Mouse (Mus musculus) layer of hippocampus, adult 11-12 months (tissue): ENCODE results near the gene Gm42742.

Experiments used
- DNase-seq: peaks from one replicate; pipeline ENCODE4 v3.0.0; 2022; ENCODE audit warnings: low spot score

The Gm42742 gene

DNA sequence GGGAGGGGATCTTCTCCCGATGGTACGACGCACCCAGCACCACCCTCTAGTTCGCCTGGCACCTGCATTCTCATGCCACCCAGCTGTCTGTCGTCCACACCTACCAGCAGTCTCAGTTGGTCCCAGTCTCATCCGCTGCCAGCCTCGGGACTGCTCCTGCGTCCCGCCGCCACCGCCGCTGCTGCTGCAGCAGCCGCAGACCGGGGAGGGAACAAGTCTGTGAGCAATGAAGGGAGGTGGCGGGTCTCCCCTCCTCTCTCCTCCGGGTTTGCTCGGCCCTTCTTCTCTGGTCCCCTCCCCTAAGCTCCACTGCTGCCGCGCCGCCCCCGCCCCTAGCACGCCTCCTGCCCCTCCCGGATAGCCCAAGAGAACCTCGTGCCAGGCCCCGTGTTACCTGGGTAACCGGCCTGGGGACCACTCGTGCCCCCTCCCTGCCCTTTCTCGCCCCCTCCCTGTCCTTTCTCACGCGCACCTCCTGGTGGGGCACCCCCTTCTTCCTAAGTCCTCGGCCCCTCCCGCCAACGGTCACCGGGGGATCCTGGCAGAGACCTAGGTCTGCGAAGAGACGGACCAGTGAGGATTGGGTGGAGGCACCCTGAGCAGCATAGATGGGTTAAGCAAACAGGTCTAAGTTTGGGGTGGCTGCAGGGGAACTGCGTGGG, at the start of gene Gm42742, which contains the start of gene Prrt2:
Gene Gm42742, minus strand, starts transcription at position 197 of the 662 bp plus-strand sequence.
Gene Prrt2, minus strand, starts transcription at position 311 of the 662 bp plus-strand sequence.
- peak; percentile 65 for DNase-seq

DNA sequence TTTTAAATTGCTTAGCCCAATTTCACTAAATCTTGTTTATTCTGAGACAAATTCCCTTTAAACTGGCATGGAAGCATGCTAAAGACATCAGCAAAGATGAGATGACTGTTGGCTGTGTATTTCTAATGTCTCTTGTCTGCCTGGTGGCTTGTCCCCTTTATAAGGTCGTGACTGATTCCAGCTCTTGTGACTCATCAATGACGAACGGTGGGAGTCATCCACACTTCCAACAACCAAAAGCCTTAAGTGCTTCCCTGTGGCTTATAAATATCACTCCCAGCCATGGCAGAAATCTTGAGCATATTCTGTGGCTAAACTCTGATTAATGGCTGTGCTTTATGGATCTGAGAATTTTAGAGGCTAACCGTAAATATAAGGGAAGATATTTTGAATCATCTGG, 45.4 kb upstream of the Gm42742 start:
- DNase-seq, result no peak

DNA sequence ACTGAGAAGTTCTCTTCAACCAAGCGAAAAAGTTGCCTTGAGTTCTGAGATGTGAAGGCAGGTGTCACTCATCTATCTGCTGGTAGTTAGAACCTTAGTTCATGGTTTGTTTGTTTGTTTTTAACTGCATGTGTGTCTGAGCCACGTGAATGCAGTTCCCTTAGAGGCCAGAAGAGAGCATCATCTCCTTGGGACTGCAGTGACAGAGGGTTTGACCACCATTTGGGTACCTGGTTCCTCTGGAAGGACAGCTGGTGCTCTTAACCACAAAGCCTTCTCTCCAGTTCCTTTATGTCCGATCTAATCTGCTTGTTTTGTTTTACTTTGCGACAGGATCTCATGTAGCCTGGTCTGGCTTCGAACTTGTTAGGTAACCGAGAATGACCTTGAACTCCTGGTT, 44.6 kb upstream of the Gm42742 start:
- DNase-seq, result no peak

DNA sequence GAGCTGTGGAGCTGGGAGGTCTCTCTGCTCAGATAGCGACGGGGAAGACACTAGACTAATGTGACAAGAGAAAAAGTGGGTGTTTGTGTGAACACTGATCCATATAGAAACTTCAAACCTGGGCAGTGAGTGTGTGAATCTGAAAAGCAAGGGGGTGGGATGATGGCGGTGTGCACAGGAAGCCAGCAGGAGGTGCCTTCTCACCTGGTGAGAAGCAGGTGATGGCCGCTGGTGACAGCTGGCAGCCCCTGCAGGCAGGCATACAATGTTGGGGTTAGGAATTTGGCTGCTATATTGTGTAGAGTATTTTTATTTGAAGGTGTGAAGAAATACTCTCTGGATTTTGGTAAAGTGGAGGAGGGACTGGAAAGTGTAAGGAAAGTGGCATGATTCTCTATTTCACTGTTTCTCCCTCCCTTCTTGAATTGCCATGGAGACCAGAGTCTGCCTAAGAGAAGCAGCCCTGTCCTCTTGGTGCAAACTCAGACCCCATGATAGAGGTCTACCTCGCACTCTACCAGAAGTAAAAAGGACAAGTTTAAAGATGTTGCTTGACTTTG, 34.2 kb upstream of the Gm42742 start:
- no peak for DNase-seq

DNA sequence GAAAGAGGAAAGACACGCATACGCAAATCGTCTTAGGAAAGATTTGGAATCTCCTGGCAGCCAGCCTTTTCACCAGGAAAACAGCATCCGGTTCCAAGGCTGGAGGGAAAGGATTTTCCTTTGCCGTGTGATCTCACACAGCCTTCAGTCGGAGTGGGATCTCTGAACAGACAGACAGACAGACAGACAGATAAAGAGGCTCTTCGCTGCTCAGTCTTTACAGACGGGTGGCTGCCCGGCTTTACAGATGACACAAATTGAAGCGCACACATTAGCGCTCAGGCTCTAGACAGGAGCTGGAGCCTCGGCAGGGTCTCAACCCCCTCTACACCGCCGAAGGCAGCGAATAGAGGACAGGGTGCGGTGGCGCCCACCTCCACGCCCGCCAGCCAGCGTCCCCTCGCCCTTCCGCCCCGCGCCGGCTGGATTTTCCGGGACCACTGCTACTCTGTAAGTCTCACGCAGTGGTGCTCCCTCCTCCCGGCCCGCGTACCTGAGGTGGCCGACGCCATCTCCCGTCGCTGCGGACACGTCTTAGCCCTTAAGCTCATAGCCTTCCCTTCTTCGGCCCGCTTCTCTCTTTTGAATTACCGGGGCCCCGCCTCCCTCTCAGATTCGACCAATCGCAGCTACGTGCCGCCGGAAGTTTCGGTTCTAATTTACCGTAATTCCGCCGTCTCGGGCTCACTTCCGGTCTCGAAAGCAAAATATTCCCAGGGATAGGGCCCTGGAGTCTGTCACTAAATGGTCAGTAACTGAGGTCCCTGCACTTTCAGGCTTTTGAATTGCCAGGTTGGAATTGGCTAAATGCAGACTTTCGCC, 21.2 kb upstream of the Gm42742 start, which contains the start of gene Kif22:
Gene Kif22, minus strand, starts transcription at position 621 of the 822 bp plus-strand sequence.
- DNase-seq, result peak; percentile 88

DNA sequence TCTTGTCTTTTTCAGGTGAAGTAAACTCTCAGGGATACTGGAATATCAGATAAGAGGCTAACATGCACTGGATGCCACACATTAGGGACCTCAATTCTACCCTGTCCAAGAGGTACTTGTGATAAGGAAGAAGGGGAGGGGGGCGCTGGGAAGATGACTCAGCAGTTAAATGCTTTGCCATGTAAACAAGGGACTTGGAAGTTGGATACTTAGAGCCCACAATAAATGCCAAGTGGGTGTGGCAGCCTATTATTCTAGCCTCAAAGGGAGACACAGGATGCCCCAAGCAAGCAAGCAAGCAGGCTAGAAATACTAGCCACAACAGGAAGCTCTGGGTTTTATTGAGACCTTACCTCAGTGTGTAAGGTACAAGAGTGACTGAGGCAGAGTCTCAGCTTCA, 10.3 kb upstream of the Gm42742 start:
- no peak for DNase-seq

DNA sequence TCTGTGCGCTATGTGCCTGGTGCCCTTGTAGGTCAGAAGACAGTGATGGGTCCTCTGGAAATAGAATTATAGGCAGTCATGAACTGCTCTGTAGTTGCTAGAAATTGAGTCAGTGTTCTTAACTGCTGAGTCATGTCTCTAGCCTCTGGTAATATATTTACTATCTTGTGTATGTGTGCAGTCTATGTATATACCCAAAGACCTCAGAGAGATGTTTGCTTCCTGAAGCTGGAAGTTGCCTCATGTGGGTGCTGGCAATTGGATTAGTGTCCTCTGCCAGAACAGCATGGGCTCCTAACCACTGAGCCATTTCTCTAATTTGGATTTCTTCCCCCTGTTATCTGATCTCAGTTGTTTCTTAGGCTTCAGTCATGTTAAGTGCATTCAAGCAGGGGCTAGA, 9.3 kb upstream of the Gm42742 start:
- DNase-seq, result no peak

DNA sequence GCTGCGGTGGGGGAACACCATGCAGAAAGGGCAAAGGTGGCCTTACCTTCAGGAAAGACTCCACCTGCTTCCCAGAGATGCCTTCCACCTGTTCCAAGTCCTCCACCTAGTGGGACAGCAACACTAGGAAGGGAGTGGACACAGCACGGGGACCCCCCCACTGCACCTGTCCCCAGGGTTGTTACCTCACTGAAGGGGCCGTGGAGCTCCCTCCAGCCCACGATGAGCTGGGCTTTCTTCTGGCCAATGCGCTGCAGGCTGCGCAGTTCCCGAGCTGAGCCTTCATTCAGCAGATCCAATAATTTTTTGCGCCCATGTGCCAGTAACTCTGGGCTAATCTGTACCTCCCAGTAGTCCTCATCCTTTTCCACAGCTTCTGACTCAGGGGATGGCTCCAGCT, 7.0 kb upstream of the Gm42742 start:
- DNase-seq, result no peak

DNA sequence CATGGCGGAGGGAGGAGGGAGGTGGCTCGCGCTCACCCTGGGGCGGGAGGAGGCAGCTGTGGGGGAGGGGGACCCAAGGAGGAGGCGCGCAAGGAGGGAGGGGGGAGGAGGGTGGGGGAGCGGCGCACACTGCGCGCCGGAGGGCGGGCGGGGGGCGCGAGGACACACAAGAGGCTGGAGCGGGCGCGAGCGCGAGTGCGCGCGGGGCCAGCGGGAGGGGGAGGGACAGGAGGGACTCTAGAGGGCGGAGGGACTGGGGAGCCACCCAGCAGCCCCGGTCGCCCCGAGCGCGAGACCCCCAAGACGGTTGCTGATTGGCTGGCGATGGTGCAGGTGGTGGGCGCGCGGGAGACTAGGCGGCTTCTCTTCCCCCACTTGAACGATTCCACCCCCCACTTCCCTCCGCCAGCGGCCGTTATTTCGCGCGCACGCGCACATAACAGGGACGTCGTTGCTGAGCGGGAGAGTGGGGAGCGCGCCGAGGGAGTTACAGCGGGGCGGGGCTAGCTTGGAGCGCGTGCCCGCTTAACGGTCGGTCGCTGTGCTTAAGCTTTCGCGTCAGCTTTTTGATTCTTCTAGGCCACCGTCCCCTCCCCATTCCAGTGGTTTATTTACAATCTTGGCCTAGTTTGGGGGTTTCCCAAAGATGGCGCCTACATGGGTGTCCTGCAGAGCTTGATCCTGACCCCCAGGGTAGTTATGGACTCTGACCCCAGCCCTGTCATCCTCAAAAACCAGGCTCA, 6.3 kb upstream of the Gm42742 start, which contains the start of gene Maz:
Gene Maz, minus strand, starts transcription at position 54 of the 743 bp plus-strand sequence.
- DNase-seq, result peak; percentile 99

DNA sequence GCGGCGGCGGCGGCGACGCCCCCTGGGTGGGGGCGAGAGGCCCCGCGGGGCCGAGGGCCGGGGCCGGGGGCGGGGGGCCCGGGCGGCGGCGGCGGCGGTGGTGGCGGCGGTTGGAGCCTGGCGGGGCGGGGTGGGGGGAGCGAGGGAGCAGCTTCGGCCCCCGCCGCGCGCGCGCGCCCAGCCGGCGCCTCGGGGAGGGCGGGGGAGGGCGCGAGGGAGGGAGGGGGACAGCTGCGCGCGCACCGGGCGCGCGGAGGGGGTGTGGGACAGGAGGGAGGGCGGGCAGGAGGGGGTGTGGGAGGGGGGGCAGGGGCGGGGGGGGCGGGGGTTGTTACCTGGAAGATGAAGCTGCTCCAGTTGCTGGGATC, 5.7 kb upstream of the Gm42742 start:
- DNase-seq, result no peak

DNA sequence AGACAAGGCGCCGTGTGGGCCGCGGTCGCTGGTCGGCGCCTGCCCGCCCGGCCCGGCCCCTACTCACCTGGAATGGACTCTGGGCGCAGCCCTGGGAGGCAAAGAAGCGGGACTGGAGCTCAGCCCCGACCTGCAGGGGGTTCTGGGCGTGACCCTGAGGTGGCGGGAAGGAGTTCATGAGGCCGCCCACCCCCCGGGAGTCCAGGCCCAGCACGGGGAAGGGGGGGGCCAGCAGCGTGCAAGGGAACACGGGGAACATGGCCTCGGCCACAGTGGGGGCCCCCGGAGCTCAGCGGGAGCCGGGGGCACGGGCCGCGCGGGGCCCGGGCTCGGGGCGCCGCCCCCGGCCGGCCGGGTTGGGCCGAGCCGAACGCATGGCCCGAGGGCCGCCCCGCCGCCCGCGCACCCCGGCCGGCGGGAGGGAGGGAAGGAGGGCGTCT, 5.3 kb upstream of the Gm42742 start:
- peak; percentile 70 for DNase-seq

DNA sequence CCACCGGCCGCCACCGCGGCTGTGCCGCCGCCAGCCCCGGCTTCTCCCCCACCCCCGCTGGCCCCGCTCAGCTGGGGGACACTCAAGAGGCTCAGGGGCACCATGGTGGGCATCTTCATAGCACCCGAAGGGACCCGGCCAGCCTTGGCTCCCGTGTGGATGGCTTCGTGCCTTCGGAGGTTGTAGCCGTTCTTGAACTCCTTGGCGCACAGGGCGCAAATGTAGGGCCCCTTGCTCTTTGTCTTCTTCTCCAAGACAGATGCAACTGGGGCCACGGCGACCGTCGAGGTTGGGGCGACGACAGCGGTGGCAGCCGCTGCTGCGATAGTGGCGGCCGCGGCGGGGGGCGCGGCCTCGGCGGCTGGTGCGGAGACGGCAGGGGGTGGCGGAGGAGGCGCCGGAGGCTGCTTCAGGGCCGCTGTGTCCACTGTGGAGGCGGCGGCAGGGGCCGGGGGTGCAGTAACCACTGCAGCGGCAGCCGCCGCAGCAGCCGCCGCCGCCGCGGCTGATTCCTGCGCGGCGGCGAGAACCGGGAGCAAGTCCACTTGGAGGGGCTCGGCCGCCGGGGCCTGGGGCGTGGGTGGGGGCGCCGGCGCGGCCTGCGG, 4.8 kb upstream of the Gm42742 start:
- peak; percentile 53 for DNase-seq

DNA sequence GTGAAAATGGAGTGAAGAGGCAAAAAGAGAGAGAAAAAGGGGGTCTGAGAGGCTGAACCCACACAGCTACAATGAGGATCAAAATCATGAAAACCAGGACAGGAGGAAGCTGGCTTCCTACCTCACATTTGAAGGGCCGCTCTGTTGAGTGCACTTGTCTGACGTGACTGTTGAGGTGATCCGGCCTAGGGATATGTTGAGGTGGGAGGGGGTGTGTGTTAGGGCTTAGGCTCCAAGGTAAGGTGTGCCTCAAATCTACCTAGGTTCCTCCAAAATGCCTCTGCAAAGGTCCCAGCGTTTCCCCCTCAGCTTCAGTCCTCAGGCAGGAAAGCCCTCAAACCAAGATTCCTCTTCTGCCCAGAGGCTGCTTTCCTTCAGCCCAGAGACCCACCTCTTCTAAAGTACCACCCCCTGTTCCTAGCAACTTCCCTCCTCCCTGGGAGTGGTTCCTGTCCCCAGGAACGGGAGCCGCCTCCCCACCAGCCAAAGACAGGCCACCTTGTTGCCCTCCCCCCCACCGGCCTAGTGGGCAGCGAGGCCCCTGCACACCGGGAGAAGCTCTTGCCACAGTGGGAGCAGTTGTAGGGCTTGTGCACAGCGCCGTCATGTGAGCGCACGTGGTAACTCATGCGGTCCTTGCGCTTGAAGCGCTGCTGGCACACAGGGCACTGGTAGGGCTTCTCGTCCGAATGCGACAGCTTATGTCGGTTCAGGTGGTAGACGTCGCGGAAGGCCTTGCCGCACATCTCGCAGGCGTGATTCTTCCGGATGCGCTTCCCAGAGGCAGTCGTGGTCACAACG, 4.1 kb upstream of the Gm42742 start:
- peak; percentile 84 for DNase-seq

DNA sequence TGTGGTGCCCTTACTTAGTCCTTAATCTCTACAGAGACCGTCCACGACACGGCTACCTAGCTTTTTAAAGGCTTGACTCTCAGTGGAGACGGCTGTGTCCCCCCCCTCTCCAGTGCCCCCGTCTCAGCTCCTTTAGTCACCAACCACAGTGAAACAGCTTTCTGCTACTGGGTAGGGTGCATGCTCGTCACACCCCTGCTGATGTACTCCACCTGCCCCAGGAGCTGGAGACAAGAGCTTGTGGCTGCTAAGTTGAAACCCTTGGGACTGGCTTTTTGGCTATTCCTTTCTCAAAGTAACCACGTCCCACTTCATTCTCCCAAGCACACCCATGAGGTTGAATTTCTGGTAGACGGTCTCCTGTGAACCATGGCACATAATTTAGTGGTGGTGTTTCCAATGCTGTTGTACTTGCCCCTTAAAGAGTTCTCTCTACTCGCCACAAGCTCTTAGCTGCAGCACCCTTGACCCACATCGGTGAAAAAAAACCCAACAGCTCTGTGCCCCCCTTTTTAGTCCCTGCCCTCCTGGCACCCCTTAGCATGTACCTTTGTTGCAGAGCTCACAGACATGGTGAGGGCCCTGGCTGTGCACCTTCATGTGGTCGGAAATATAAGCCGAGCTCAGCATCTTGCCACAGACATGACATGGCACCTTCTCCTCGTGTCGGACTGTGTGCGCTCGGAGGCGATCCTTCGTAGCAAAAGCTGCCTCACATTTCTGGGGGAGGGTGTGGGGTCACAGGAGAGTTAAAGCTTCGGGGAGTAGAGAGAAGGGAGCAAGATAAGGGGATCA, 3.2 kb upstream of the Gm42742 start:
- no peak for DNase-seq

DNA sequence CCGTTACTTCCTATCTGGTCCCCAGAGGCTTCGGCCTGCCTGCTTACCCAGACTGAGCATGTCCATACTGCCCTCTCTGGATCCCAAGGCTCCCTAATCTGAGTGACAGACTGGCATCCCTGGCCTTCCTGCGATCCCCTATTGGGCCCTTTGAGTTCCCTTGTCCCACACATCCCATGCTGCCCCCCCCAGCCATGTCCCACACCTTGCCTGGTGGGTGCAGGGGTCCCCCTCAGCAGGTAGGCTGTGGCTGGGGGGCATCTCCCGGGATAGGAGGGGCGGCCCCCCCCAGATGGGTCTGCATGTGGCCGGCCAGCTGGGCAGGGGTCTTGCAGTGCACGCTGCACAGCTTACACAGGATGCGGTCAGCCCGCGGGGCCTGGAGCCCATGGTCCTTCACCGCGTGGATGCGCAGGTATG, 2.4 kb upstream of the Gm42742 start:
- DNase-seq, result peak; percentile 24

DNA sequence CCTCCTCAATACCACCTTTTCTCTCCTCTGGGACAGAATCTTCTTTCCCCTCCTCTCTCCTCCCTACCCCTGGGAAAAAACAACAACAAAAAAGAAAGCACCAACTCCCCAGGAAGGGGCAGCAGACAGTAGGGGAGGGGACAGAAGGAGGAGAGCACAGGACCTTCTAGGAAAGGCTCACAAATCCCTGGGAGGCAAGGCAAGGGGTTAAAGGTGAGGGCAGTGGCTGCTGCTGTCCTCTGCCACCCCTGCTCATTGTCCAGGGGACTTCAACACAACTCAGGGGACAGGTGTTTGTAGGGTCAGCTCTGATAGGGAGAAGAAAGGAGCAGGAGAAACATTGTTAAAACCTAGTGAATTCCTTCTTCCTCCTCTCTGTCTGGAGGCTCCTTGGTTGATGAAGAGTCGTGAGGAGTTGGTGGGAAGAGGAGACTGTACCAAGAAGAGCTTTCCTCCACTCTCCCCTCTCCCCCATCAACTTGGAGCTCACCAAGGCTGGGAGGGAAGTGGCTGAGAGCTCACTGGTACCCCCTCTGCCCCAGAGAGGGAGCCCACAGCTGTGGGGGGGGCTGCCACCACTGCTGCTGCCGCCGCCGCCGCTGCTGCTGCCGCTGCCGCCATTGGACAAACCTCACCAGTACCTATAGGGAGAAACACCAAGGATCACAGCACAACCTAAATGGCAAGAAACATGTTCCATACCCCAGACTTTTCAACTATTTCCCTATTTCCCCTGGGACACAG, 1.8 kb upstream of the Gm42742 start:
- no peak for DNase-seq

DNA sequence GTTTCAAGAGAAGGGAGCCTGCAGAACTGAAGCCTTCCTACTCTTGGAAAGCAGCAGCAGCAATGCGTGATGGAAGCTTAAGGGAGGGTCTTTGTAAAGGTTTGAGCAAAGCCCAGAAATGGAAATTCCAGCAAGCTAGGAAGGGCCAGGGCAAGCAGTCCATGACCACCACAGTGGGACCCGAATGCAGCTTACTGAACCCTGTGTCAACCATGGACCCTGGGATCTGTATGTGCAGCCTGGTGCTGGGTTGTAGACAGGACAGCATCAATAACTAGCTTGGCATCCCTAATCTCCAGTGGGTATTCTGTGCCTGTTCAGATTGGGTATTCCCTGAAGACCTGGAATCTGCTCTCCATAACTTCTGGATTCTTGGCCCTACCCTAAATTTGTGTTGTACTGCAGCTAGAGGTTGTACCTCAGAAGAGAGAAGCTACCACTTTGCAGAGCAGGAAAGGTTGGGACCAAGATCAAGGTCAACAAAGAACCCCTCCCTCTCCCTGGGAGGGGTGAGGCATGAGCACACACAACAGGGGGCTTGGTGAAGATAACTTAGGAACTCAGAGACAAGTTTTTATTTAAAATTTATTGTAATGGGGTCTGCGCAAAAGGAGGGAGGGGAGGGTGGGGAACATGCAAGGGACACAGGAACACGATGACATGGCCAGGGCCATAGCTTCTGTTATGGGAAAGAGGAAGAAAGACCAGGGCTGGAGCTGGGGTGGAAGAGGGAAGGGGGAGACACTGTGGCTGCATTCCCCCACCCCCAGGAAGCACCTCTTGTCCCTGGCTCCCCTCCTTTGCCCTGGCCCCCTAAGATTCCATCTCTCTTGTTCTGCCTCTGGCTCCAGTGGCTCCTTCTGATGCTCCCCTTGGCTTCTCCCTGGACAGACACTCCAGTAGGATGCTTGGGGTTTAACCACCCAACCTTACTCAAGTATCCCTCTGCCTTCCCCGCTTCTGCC, 948 bp upstream of the Gm42742 start:
- DNase-seq, result no peak

DNA sequence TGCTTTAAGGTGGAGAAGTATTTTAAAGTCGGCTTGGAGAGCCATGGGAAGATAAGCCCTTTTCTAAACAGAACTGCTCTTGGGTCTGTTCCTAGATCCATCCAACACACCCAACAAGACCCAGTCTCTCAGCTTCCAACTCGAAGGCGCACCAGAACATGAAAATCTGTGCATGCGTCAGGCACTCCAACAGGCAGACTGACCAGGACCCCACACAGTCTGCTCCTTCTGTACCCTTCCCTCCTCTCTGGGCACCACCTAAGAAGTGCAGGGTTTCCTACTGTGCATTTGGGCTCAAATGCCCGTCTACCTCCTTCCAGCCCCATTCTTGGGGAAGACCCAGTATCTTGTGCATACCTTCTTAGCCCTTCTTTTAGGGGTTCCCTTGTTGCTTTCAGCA, 406 bp downstream of the Gm42742 start:
- DNase-seq, result peak; percentile 38
